Mouse (Mus musculus) thymus, adult 2 months (tissue): ENCODE measurements around the gene Uba52.

Experiments
- CTCF ChIP-seq: fragments of 200-500 bp; IDR thresholded peaks from 2 replicates; pipeline ENCODE4 v1.5.1; 2012; ENCODE audit warnings: mild to moderate bottlenecking, control low read depth, low read length, moderate library complexity, borderline replicate concordance; ENCODE audit not compliant: control insufficient read depth, poor library complexity, insufficient read depth; ENCODE audit errors: extremely low read depth
- POLR2A ChIP-seq: fragments of 200-500 bp; IDR thresholded peaks from 2 replicates; pipeline ENCODE4 v1.6.1; 2012; ENCODE audit warnings: mild to moderate bottlenecking, low read length, control low read depth, moderate library complexity; ENCODE audit not compliant: control insufficient read depth, poor library complexity, insufficient read depth; ENCODE audit errors: extremely low read depth

GRCm38 (mm10) chr8:70503062-70503750 is 7.4 kb downstream of the Uba52 start:
- TF ChIP-seq CTCF (peak; percentile 99), POLR2A (no peak)
